Mouse (Mus musculus): ENCODE results near the gene Caly.
A peak's percentile ranks its signal among the peaks of the same experiment; 100 is the strongest.

Caly gene

GRCm38 (mm10) chr7:140042728-140043127, 39.6 kb downstream of the Caly start:
- no peak for DNase-seq (ENCODE audit: low read depth in 2 of 2, low spot score in 2 of 2)

DNA sequence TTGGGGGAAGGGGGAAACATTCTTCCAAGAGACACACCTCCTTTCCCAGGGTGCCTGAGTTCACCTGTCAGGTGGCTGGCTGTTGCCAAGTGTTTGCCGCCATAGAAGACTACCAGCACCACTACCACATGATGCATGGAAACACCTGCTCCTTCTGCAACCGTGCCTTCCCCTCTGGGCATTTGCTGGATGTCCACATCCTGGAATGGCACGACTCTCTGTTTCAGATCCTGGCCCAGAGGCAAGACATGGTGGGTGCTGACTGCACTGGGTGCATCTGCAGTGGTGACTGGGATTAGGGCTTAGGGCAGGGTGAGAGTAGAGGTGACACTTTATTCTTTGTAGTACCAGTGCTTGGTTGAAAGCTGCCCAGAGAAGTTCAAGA, 45.2 kb downstream of the Caly start:
- DNase-seq (ENCODE audit: low read depth in 2 of 2, low spot score in 2 of 2): no peak

GRCm38 (mm10) chr7:140036281-140037170, 45.8 kb downstream of the Caly start, which contains the start of the genes Zfp511 and Tubgcp2:
Gene Zfp511, plus strand, starts transcription at chr7:140036391.
Gene Tubgcp2, minus strand, starts transcription at chr7:140036669.
- peak; percentile 67 to 75 for DNase-seq (ENCODE audit: low read depth in 2 of 2, low spot score in 2 of 2)

DNA sequence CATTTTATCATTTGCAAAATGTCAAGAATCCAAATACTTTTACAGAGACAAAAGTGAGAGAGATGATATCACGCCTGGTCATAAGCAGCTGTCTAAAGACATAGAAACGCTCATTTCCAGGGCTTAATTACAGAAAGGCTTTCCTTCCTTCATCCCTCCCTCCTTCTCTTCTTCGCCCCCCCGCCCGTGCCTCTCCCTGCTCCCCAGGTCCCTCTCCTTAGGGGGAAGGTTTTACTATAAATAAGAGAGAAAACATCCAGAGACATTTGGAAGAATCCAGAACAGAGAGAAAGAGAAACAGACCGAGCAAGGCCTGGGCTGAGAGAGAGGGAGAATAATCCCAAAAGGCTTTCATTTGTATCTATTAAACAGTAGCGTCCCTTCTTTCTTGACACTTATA, 46.9 kb downstream of the Caly start:
- no peak for DNase-seq (ENCODE audit: low read depth in 2 of 2, low spot score in 2 of 2)

DNA sequence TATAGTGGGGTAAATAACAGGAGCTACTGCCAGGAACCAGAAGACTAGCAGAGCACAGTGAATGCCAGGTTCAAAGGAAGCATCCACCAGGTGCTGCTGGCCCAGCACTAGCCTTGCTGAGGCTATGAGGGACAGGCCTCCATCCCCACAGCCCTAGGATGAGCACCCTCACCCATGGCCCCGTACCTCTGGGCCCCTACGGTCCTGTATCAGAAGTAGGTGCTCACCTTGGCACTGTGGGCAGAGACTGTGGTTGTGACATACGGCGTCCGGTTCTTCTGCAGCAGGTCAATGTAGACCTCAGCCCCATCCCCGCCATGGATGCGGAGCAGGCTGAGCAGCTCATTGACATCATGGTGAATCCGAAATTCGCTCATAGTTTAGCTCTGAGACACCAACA, 49.0 kb downstream of the Caly start:
- no peak for DNase-seq (ENCODE audit: low read depth in 2 of 2, low spot score in 2 of 2)

DNA sequence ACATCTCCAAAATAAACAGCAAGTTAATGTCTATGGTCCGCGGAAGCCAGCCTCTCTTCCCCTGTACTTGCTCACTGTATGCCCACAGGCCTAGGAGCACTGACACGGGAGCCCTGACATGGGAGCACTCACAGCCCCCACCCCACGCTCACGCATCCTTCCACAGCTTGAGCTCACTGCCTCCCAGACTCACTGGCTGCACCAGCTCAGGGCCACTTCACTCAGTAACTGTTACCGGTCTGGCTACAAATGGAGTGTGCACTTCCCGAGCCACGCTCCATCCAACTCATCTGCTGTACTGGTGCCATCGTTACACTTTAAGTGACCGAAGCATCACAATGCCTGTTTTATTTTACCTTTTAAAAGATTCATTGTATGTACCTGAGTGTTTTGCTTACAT, 50.0 kb downstream of the Caly start:
- DNase-seq (ENCODE audit: low read depth in 2 of 2, low spot score in 2 of 2): no peak

DNA sequence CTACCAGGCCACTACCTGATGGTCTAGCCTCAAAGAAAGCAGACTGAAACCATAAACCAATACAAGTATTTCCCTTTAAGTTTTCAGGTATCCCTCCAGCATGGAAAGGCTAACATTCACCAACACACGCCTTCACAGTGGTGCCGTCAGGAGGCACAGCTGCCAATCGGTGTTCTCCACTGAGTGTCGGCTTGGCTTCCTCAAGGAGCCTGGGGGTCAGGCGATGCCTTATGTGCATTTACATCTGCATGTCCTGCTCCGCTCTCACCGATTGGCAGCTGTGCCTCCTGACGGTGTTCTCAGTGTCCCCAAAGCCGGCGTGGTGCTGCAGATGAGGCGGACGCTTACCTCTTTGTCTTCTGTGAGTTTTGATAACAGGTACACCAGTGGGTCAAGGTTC, 50.6 kb downstream of the Caly start:
- DNase-seq (ENCODE audit: low read depth in 2 of 2, low spot score in 2 of 2): no peak

Measured in CD8-positive naive resting alpha-beta T cell, adult 2 months (primary cell).